Comparison of ENCODE assay signal across 16 mouse cellular contexts in genomic region chr11:76610948-76611347, GRCm38 (mm10).
"Had no signal": no experiment of that assay in that cellular context is flagged by ENCODE, and none has a peak within 500 bp of the region (broad histone marks: within the 10 kb centered on the region; RNA-seq: fewer than 3 reads in every experiment).

No protein-coding gene starts in this region.

- H3K9me3 ChIP-seq: neural tube, embryonic 13.5 days; neural tube, embryonic 15.5 days; stomach, embryonic 15.5 days had no signal

- H3K4me3 ChIP-seq: neural tube, embryonic 13.5 days; neural tube, embryonic 15.5 days; stomach, embryonic 15.5 days had no signal

- H3K4me2 ChIP-seq: neural tube, embryonic 13.5 days; neural tube, embryonic 15.5 days; stomach, embryonic 15.5 days had no signal

- H3K27me3 ChIP-seq: neural tube, embryonic 13.5 days; neural tube, embryonic 15.5 days; stomach, embryonic 15.5 days had no signal

- DNase-seq: retina, postnatal 1 day; right cerebral cortex, adult 18-20 months; right cerebral cortex, postnatal 14 days; right cerebral cortex, postnatal 25 days; right cerebral cortex, postnatal 4 days; spleen, adult 18-20 months; thymus, adult 18-20 months; thymus, adult 2 months; thymus, postnatal 14 days; thymus, postnatal 25 days; thymus, postnatal 36 days; thymus, postnatal 4 days had no signal

- H3K9ac ChIP-seq: neural tube, embryonic 13.5 days; neural tube, embryonic 15.5 days; stomach, embryonic 15.5 days had no signal

- H3K27ac ChIP-seq: neural tube, embryonic 13.5 days; neural tube, embryonic 15.5 days; stomach, embryonic 15.5 days; stomach, postnatal 0 days had no signal

- H3K36me3 ChIP-seq: neural tube, embryonic 13.5 days; neural tube, embryonic 15.5 days; stomach, embryonic 15.5 days had no signal
